Mouse (Mus musculus): Measurements from ENCODE around the gene Frmd4a.

Gene Frmd4a

DNA sequence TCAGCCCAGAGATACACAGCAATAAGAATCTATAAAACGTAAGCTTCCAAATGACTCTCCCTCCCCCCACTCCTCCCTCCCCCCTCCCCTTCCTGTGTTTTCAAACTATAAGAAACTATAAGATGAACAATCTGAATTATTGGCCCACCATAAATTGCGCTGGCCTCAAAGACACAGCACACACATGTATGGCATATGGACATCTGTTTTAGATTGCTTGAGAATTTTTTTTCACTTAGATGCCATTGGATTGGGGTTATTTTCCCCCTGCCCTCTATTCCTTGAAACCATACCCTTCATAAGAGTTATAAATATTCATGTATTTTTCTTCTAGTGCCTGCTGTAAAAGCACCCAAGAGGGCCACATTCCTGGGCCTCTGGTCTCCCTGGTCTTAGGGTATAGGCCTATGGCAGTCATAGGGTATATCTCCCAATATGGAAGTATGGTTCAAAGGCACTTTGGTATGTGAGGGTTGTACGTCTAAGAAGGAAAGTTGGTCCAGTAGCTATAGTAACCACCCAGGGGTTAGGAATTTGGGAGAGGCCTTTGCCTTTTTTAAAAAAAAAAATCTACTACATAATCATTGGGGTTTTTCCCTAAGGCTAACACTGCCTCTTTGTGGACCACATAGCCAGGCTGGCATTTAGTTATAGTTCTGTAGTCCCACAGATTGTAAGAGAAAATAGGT is 322.2 kb downstream of the Frmd4a start:
- DNase-seq, result no peak

DNA sequence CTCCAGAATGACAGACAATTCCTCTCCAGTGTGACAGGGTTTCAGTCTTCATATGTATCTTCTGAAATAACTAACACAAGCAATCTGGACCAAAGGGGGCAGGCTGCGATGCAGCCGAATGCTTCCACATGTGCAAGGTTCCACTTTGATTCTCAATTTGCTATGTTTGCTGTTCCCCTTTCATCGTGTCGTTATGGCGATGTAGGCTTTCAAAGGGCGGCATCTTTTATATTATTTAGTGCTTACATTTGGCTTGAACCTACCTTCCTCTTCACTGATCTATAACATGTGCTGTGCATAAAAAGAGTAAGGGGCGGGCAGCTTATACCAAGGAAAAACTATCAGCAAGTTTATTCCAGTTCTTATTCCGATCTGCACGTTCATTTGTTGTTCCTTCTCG is 322.9 kb downstream of the Frmd4a start:
- DNase-seq, result no peak

DNA sequence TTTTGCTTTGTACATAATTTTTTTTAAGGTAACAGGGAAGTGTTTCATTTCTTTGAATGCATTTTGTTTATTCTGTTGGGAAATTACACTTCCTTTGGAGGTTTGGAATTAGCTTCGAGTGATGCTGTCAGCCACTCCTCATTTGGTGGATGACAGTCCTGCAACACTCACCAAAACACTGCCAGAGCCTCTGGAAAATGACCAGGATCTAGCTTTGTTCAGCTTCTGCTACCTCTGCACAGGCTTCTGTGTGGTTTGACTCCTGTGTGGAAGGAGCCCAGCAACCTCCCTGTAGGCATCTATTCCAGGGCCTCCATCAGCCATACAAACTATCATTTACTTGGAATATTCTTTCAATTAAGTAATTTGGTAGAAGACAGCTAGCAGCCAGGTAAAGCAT is 323.6 kb downstream of the Frmd4a start:
- DNase-seq, result no peak

DNA sequence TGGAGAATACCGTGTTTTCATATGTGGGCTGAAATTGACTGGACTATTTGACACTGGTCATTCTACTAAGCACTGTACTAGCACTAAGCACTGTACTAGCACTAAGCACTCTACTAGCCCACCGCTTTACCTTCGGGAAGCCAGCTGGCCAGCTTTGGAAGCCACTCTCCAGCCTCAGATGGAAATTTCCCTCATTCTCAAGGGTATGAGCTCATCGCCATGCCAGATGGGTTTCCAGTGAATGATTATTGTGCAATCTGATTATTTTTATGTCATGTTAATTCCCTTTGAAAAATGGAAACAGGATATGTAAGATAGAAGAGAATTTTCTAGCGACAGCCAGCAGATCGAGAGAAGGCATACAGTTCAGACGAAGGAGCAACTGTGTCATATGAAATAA is 324.5 kb downstream of the Frmd4a start:
- no peak for DNase-seq

DNA sequence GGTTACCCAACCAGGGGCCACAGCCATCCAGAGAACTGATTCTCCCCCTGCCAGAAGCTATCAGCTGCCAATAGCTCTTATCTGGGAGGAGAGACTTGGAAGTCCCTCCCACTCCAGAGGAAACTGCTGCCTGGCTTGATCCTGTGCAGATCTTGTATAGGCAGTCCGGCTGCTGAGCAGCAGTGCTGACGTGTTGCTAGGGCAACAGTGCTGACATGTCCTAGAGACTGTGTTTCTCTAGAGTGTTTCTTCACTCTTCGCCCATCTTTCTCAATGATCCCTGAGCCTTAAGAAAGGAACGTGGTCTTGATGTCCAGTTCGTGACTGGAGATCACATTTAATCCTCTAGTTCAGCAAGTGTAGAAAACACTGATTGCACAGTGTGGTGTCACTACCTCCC is 326.9 kb downstream of the Frmd4a start:
- DNase-seq, result no peak

DNA sequence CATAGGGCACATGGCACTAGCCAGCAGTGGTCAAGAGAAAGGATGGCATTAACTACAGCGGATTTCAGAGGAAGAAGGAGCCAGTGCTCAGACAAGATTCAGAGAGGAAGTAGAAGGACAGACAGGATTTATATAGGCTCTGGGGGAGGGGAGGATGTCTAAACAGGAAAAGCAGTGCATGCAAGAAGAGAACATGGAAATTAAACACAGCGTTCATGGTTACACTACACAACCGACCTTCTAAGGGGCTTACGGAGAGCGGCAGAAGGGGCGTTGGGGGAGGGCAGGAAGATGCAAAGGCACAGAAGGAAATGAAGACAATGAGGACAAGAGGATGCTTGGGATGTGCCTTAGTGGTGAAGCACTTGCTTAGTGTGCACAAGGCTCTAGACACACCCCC is 328.7 kb downstream of the Frmd4a start:
- DNase-seq, result no peak

DNA sequence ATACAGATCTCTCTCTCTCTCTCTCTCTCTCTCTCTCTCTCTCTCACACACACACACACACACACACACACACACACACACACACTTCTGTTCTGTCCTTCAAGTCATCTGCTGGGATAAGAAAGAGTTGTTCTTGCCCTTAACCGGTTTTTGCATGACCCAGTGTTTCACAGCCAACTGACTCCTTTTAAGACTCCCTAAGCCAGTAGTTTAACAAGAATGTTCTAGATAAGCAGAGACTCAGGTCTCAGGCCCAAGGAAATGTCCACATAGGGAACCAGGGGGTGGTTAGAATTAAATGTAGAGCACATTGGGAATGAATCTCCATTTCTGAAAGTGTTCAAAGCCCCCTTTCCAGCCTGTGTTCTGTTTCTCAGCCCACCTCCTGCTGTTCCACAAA is 329.4 kb downstream of the Frmd4a start:
- no peak for DNase-seq

DNA sequence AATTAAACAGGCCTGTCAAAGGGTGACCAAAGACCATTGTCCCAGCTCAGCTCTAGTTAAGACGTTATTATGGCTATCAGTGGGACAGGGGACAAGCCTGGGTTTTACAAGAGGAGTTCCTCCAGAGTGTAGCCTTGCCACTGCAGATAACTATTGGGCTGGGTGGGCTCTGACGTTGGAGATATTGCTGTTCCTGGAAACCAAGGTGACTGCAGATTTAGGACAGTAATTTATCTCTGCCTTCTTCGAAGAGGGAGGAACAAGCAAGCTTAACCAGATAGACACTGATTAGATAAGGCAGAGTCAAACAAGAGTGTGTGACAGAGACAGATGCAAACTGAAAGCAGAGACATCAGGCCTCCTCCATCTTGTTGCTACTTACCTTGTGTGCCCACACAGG is 330.3 kb downstream of the Frmd4a start:
- DNase-seq, result no peak

DNA sequence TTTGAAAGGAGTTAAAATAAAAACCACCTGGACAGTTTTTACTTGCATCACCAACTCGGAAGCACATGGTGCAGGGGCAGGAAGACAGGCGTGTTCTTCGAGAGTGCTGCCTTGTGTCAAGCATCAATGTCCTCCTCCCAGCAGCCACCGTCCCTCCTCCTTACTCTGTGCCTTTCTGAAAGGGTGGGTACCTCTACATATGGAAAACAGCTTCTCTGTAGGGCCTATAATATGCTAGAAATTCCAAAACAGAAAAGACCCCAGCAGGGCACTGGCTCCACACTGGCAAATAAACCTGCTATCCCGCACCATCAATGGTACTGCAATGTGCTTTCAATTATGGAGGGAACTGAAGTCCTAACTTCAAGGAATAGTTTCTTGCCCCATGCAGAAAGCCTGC is 331.0 kb downstream of the Frmd4a start:
- DNase-seq, result no peak

DNA sequence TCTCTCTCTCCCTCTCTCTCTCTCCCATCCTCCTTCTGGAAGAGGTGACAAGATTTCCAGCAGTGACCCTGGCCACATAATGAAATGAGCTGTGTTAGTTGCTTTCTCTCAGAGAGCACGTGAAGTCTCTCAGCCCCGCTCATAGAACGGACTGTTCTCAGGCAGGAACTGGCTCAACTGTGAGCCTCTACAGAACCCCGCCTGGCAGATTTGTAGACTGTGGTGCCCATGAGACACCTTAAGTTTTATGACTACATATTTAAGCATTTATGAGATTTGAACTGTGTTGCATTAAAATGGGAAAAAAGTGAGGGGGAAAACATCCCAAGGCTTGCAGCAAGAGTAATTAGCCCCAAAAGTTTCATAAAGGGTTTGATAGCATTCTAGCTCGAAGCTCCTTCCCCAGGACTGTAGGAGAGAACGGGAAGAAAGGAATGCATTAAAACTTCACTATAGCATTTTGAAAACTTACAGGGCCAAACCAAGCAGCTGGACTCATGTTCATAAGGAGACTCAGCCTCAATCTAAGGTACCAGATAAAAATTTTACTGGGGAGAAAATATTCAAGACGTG is 339.4 kb downstream of the Frmd4a start:
- DNase-seq, result no peak

DNA sequence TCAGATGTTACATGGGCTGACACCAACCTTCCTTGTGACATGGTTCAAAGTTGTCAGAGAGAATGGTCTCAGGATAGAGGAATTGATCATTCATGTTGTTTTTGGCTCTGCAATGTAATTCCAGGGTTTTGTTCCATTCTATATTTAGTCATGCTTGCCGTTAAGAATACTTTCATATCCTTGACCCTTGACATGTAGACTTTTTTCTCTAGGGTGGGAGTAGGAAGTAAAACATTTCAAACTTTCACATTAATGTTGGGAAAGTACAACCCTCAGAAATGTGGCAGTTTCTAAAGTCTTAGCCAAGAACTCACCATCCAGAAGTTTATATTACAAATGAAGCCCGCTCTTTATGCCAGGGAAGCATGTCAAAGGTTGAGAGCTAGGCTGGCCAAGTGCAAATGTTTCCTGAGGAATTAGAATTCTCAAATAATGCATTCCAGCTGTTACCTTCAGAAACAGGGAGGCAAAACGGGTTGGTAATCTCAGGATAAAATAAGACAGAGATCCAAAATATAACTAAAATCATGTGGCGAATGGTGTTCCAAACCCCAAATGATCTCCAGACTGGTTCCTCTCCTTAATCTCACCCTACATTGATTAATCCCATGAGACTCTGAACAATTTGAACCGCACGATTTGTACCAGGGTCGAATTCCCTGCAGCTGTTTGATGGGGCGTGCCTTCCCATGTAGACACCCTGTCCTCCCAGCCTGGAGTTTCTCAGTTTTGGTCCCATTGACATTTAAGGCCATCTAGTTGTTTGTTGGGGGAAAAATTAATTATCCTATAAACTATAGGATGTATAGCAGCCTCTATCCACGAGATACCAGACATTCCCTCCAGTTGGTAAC is 344.7 kb downstream of the Frmd4a start:
- no peak for DNase-seq

DNA sequence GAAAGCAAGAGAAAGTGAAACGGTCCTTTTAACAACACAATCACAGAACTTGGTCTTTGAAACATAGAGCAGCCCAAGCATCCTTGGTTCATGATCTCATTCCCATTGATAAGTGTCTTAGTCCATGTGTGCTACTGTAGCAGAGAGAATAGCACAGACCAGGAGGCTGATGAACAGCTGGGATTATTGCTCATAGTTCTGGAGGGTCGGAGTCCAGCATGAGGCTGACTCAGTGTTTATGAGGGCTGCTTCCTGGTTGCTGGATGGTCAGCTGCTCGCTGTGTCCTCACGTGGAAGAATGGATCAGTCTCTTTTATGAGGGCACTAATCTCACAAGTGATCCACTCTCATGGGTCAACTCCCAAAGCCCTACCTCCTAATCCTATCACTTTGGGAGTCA is 347.4 kb downstream of the Frmd4a start:
- DNase-seq, result no peak

DNA sequence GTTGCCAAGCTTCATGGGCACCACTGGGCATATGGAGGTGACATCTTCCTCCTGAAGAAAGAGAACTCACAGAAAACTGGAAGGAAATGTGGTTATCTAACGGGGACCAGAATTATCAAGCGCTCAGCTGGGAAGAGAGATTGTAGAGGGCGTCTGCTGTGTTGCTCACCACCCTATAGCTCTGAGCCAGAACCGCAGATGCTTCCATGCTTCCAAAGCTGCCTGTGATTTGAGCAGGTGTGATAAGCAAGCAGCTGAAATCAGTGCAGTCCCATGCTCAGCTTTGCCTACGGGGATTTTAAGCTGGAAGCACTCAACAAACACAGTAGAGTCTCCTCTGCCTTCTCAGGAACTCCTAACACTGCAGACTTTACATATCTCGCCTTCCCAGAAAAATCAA is 351.0 kb downstream of the Frmd4a start:
- DNase-seq, result no peak

DNA sequence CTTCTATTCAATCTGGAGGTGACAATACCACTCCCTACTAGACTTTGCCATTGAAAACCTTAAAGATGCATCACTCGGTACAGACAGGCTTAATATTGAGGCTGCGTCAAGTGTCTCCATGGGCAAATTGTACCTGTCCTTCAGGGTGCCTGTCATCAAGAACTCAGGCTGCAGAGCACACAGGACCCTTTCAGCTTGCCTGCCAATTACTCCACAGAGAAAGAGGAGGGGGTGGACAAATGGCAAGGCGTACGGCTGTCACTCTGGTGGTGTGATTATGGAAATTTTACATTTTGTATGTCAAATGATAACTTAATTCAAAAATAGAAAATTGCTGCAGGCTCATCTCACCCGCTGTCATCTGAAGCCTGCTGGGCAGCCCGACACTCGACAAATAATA is 353.0 kb downstream of the Frmd4a start:
- no peak for DNase-seq

DNA sequence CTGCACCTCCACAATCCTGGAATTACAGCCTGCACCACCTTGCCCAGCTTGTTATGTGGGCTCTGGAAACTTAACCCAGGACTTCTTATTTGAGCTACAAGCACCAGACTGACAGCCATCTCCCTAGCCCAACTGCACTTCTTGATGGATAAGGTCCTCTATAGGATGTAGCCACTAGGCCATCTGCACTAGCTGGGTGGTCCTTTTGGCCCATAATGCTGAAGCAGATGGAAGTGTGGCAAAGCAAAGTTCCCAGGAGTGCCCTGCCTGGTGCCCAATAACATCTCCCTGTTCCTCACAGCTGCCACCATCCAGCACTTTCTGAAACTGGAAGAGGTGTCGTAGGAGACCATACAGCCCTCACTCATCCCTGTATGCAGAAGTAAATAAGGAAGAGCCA is 353.8 kb downstream of the Frmd4a start:
- no peak for DNase-seq

DNA sequence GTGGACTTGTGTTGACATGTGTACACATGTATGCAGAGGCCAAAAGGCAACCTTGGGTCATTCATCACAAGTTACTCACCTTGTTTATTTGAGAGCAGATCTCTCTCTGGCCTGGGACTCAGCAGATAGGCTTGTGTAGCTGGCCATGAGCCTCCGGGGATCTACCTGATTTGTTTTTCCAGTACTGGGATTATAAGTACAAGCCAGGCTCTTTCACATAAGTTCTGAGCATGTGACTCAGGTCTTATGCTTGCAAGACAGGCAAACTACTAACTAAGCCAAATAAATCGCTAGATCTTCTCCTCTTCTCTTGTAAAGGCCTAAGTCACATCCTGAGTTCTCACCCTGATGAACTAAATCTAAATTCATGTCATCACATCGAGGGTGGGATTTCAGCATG is 361.3 kb downstream of the Frmd4a start:
- no peak for DNase-seq

DNA sequence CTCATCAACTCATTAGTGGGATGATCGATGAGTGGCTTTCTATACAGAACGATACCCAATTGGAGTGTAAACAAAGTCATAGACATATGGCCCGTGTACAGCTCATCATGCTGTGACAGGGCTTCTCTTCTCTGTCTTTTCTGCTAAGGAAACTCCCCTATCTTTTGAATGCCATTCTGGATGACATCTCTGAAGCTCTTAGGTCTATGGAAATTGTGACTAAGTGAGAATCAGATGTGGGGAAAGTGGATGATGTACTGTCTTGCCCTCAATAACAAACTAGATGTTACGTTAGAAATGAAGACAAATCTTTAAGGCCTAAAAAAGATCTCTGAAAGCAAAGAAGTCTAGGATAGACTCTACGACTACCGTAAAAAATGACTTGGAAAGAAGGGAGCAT is 362.9 kb downstream of the Frmd4a start:
- no peak for DNase-seq

DNA sequence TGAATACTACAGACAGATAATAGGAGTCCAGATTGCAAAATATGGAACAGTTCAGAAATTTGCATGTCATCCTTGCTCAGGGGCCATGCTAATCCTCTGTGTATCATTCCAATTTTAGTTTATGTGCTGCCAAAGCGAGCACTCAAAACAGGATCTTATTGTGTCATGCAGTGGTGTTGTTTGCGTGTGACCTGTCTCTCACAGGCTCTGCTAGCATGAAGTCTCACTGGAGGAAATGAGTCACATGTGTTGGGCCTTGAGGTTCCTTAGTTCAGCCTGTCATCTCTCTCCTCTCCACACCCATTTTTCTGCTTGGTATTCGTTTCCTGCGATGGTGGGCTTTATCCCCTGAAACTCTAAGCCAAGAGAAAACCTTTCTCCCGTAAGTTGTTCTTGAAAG is 363.4 kb downstream of the Frmd4a start:
- no peak for DNase-seq

DNA sequence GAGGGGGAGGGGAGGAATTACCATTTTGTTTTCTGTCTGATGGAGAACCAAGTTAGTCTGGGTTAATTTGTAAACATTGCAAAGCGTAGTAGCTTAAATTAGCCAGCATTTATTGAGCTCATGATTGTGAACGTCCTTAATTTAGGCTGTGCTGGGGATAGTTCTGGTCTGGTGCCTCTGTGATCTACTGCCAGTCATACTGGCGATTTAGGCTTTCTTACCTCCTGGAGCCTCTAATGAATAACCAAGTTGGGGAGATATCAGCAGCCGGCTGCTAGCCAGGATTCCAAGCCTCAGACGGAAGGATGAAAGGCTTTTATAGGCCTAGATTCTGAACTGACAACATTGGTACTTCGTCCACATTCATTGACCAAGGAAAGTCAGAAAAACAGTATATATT is 369.0 kb downstream of the Frmd4a start:
- no peak for DNase-seq

DNA sequence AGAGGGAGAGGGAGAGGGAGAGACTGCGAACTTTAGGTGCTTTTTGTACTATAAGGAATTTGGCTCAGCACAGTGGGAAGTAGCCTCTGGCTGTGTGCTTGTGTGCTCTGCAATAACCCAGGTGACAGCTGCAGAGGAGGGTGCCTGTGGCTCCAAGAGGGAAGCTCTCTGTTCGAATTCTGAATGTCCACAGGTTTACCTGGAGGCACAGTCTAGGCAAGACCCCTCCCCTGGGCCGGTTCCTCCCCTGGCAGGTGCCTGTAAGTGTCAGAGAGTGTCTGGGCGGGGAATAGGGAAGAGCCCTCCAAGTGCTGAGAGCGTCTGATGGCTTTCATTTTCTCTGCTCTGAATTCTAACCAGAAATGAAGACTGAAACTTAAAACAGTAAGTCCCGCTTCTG is 371.8 kb downstream of the Frmd4a start:
- no peak for DNase-seq

DNA sequence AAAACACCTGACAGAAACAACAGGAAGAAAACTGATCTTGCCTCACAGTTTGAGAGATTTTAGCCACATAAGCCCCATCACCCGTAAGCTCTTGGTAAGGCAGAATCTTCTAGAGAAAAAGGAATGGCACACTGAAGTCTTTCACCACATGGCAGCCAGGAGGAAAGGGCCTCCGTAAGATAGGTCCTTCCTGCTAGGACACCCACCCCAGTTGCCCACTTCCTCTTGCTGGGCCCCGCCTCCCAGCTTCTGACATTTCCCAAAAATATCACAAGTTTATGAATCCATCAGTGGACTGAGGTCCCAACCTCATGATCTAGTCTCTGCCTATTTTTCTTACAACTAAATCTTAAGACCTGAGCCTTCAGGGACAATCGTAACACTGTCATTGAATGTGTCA is 373.6 kb downstream of the Frmd4a start:
- no peak for DNase-seq

DNA sequence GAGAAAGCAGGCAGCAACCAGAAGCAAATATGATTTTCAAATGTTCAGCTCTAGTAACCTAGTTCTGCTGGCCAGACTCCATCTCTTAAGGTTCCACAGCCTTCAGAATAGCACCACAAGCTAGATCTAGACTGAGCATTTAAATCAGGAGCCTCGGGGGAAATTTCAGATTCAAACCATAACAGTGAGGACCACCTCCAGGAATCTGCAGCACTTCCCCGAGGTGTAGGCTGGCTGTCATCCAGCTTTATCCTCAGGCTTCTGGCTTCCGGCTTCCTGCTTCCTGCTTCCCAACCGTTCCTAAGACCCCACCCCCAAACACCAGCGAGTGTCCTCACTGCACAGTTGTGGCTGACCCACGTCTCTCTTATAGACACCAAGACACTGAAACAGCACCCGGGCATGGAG is 374.2 kb downstream of the Frmd4a start:
- no peak for DNase-seq

DNA sequence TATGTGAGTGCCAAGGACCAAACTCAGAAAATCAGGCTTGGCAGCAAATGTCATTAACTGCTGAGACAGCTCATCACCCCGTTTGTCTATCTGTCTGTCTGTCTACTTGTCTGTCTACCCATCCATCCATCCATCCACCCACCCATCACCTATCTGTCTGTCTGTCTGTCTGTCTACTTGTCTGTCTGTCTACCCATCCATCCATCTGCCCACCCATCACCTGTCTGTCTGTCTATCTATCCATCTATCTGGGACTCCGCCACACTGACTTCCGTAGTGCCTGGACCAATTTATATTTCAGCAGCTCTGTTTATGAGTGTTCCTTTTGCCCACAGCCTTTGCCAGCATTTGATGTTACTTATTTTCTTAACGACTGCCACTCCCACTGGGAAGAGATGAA is 375.5 kb downstream of the Frmd4a start:
- no peak for DNase-seq

DNA sequence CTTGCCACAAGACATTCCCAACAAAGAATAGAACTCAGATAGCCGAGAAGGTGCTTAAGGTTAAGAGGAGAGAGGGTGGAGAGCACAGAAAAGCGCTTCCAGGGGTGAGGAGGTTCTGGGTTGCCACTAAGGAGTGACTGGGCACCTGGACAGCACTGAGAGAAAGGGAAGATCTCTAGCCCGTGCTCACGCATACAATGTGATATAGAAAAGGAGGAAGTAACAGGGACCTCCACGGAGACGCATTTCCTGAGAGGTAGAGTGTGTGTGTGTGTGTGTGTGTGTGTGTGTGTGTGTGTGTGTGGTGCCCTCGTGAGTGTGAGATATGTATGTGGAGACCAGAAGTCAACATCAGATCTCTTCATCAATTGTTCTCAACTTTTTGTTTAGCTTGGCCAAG is 377.1 kb downstream of the Frmd4a start:
- no peak for DNase-seq
